Mouse (Mus musculus) liver, embryonic 14.5 days (tissue): Measurements from ENCODE around the gene Adamtsl4. TPM values are rescaled to one million over a fixed set of nuclear protein-coding genes. Genes with fewer than 3 reads are reported as not detected.

Experiments
- ATAC-seq: fragments of 200-750 bp; cut with Nextera tagmentation; 2 replicates; pipeline ENCODE4 v1.8.0; 2017; ENCODE audit warnings: moderate number of reproducible peaks, mild to moderate bottlenecking, moderate library complexity; ENCODE audit not compliant: insufficient read depth
- DNase-seq, 3 experiments: peaks; one replicate each; pipeline ENCODE4 v3.0.0-alpha.2; 2012 to 2013; ENCODE audit warnings: low read depth in 3 of 3, low spot score in 3 of 3
- H3K27ac ChIP-seq: fragments of 300-500 bp; sonication (generic); 2 replicates; pipeline ENCODE4 v1.5.1; 2014; ENCODE audit warnings: moderate library complexity, mild to moderate bottlenecking, control low read depth, inconsistent platforms
- H3K27me3 ChIP-seq: fragments of 300-500 bp; sonication (generic); 2 replicates; pipeline ENCODE4 v1.6.1; 2014; ENCODE audit warnings: mild to moderate bottlenecking, low read length, moderate library complexity; ENCODE audit not compliant: control insufficient read depth, insufficient read depth
- H3K36me3 ChIP-seq: fragments of 300-500 bp; sonication (generic); replicated peaks from 2 replicates; pipeline ENCODE4 v1.6.1; 2014; ENCODE audit warnings: low read depth; ENCODE audit not compliant: control insufficient read depth, insufficient read depth
- H3K4me1 ChIP-seq, 2 experiments: fragments of 200-500 bp in 1 of 2; fragments of 300-500 bp in 1 of 2; sonication (generic) in 1 of 2; replicated peaks; 2 replicates each; pipeline ENCODE4 v1.6.1; 2012 to 2014; ENCODE audit warnings: antibody characterized with exemption in 1 of 2, inconsistent platforms in 1 of 2, low read length in 1 of 2; ENCODE audit not compliant: control insufficient read depth in 2 of 2, insufficient read depth in 2 of 2
- H3K4me2 ChIP-seq: fragments of 300-500 bp; sonication (generic); 2 replicates; pipeline ENCODE4 v1.6.1; 2014; ENCODE audit warnings: low read depth, mild to moderate bottlenecking, control low read depth, moderate library complexity
- H3K4me3 ChIP-seq, 2 experiments: fragments of 200-500 bp in 1 of 2; fragments of 300-500 bp in 1 of 2; sonication (generic) in 1 of 2; 2 replicates each; pipeline ENCODE4 v1.5.1; 2012 to 2014; ENCODE audit warnings: low read depth in 2 of 2, low read length in 2 of 2, mild to moderate bottlenecking in 2 of 2, control low read depth in 1 of 2, inconsistent platforms in 1 of 2, moderate library complexity in 1 of 2; ENCODE audit not compliant: insufficient read depth in 1 of 2
- H3K9ac ChIP-seq: fragments of 300-500 bp; sonication (generic); replicated peaks from 2 replicates; pipeline ENCODE4 v1.6.1; 2014; ENCODE audit warnings: mild to moderate bottlenecking, control low read depth, moderate library complexity
- H3K9me3 ChIP-seq: fragments of 300-500 bp; sonication (generic); 2 replicates; pipeline ENCODE4 v1.6.1; 2016; ENCODE audit warnings: low read length, mixed read lengths; ENCODE audit not compliant: control insufficient read depth
- CTCF ChIP-seq: IDR thresholded peaks from 2 replicates; pipeline ENCODE4 v1.5.1; 2016; ENCODE audit warnings: antibody characterized with exemption, low read depth, control low read depth
- EP300 ChIP-seq: IDR thresholded peaks from 2 replicates; pipeline ENCODE4 v1.6.1; 2016; ENCODE audit warnings: antibody characterized with exemption, low read depth
- WGBS: fragments of 180-500 bp; shearing (Covaris S2); extraction: QIAGEN DNeasy Blood & Tissue Kit; methylation state at CpG from one replicate; pipeline ENCODE4 v1.1.7; 2014; ENCODE audit not compliant: insufficient replicate concordance; 5-methylcytosine and 5-hydroxymethylcytosine counted together
- polyA plus RNA-seq, 2 experiments: library from polyadenylated mRNA; depleted of rRNA in 1 of 2; stranded (reverse) in 1 of 2; unstranded in 1 of 2; fragments of >200 nt; fragmentation: Nextera tagmentation in 1 of 2; extraction: Ambion mirVana in 1 of 2; gene quantifications; 2 replicates each; pipeline versions ENCODE4 v1.2.1 to v1.2.3; 2012 to 2014

The Adamtsl4 gene
- polyA plus RNA-seq, 2 experiments: 0.12 to 0.17 TPM

DNA sequence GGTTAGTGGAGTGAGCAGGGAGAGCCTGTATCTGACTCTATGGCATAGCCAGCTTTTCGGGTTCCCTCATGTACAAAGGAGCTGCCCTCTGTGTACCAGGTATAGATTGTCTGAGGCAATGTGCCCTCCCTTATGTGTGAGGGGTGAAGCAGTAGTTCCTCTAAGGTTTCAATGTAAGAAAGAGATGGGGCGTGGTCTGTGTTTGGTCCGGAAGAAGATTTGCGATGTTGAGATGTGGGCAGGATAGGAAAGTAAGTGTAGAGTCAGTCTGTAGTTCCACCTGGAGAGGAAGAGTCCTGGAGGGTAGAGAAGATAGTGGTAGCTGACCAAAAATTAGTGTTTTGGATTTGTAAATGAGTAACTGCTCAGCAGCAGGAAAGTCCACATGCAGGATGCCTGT, 21.3 kb upstream of the Adamtsl4 start:
- no peaks in the 10 kb centered on the region for H3K27me3 ChIP-seq
- no peak overlapping the region for H3K4me3 ChIP-seq
- TF ChIP-seq CTCF (no peak), EP300 (no peak)
- ATAC-seq (no peak), DNase-seq (no peak)
- no peaks in the 10 kb centered on the region for H3K4me1 ChIP-seq
- no peak overlapping the region for H3K4me2 ChIP-seq
- H3K27ac ChIP-seq: no peak overlapping the region
- H3K9me3 ChIP-seq: no peaks in the 10 kb centered on the region
- WGBS: 77% methylated on average over 4 of the region's 4 CpGs
- no peak overlapping the region for H3K9ac ChIP-seq
- H3K36me3 ChIP-seq: no peaks in the 10 kb centered on the region

DNA sequence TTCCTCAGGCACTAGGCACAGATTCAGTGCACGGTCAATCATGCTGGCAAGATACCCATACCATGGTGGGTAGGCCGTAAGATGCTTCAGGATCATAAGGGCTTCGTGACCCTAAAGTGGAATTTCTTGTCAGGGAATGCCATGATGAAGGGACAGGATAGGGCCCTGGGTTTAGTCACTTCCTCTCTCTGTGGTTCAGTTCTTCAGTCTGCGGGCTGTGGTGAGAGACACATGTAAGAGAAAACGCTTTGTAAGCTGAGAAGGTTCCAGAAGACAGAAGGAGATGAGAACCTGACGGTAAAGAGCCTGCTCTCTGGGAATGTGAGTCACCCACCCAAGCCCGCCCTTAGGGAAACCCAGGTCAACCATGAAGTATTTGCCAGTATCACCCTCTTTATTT, 19.8 kb upstream of the Adamtsl4 start:
- Histone ChIP-seq H3K9me3 (no peaks in the 10 kb centered on the region), H3K27me3 (no peaks in the 10 kb centered on the region), H3K4me2 (no peak overlapping the region), H3K4me1 (no peaks in the 10 kb centered on the region), H3K9ac (no peak overlapping the region), H3K36me3 (no peaks in the 10 kb centered on the region), H3K27ac (no peak overlapping the region), H3K4me3 (no peak overlapping the region)
- no peak for TF ChIP-seq CTCF
- TF ChIP-seq EP300: no peak
- 48% methylated on average over 7 of the region's 7 CpGs for WGBS
- DNase-seq (no peak), ATAC-seq (no peak)

DNA sequence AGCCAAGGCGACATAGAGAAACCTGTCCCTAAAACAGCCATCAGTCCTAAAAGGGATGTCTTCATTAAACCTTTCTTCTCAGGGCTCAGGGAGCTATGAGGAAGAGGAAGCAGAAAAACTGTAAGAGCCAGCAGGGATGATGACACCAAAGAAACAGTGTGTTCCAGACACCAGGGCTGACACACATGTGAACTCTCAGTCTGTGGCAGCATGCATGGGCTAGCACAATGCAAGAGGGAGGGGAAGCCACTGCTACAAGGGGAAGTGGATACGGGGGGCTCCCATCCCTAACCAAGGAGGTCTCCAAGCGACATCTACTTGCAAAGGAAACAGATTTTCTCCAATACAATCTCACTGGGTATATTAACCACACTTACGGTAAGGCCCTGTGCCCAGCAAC, 18.6 kb upstream of the Adamtsl4 start:
- DNase-seq: no peak
- Histone ChIP-seq H3K36me3 (no peaks in the 10 kb centered on the region), H3K9ac (no peak overlapping the region), H3K4me1 (peaks cover 0 to 1% of the 10 kb centered on the region in 2 experiments; a peak in 1 of 4 replicates), H3K27ac (no peak overlapping the region), H3K4me2 (no peak overlapping the region), H3K4me3 (no peak overlapping the region), H3K9me3 (no peaks in the 10 kb centered on the region), H3K27me3 (no peaks in the 10 kb centered on the region)
- TF ChIP-seq EP300 (no peak), CTCF (no peak)
- 48% methylated on average over 4 of the region's 4 CpGs for WGBS
- no peak for ATAC-seq

DNA sequence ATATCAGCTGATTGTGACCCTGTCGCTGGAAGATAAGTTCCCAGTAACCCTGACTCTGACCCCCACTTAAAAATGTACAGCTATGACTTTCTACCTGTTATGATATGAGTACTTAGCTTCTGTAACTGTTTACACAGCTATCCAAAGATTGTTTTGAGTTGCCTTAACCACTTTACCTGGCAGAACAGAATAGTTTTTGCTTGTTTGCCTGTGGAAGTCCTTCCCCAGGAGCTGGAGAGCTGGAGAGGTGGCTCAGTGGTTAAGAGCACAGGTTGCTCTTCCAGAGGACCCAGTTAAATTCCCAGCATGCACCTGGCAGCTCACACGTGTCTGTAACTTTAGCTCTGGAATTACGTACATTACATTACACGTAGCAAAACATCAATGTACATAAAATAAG, 16.9 kb upstream of the Adamtsl4 start:
- no peak overlapping the region for H3K4me2 ChIP-seq
- peaks cover 0 to 1% of the 10 kb centered on the region in 2 experiments; a peak in 1 of 4 replicates for H3K4me1 ChIP-seq
- no peak overlapping the region for H3K9ac ChIP-seq
- H3K36me3 ChIP-seq: no peaks in the 10 kb centered on the region
- H3K4me3 ChIP-seq: no peak overlapping the region
- no peak overlapping the region for H3K27ac ChIP-seq
- 71% methylated on average over 4 of the region's 4 CpGs for WGBS
- DNase-seq: no peak
- TF ChIP-seq CTCF: no peak
- TF ChIP-seq EP300: no peak
- no peaks in the 10 kb centered on the region for H3K27me3 ChIP-seq
- ATAC-seq: no peak
- H3K9me3 ChIP-seq: no peaks in the 10 kb centered on the region

DNA sequence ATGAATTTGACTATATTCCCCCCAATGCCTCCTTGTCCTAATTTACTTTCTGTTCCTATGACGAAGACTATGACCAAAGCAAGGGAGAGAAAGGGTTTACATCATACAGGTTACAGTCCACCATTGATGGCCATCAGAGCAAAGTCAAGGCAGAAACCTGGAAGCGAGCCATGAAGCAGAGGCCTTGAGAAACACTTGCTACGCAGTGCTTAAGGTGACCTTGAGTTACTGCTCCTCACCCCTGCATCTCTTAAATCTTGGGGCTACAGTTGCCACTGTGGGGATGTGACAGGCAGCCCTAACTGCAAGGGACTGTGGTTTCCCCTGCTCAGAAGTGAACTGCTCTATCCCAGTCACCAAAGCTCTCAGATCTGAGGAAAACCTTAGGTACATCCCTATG, 15.6 kb upstream of the Adamtsl4 start:
- TF ChIP-seq EP300 (no peak), CTCF (no peak)
- H3K36me3 ChIP-seq: no peaks in the 10 kb centered on the region
- DNase-seq: no peak
- no peaks in the 10 kb centered on the region for H3K9me3 ChIP-seq
- peaks cover 0 to 1% of the 10 kb centered on the region in 2 experiments; a peak in 1 of 4 replicates for H3K4me1 ChIP-seq
- no peaks in the 10 kb centered on the region for H3K27me3 ChIP-seq
- WGBS: 70% methylated on average over 3 of the region's 3 CpGs
- H3K27ac ChIP-seq: no peak overlapping the region
- no peak overlapping the region for H3K9ac ChIP-seq
- no peak overlapping the region for H3K4me3 ChIP-seq
- no peak overlapping the region for H3K4me2 ChIP-seq
- ATAC-seq: no peak
